Mouse (Mus musculus) B cell, adult 2 months (primary cell): Measurements from ENCODE around the gene Psd.

Source experiments
- DNase-seq, 2 experiments: peaks; one replicate each; pipeline ENCODE4 v3.0.0; 2022

Gene Psd

DNA sequence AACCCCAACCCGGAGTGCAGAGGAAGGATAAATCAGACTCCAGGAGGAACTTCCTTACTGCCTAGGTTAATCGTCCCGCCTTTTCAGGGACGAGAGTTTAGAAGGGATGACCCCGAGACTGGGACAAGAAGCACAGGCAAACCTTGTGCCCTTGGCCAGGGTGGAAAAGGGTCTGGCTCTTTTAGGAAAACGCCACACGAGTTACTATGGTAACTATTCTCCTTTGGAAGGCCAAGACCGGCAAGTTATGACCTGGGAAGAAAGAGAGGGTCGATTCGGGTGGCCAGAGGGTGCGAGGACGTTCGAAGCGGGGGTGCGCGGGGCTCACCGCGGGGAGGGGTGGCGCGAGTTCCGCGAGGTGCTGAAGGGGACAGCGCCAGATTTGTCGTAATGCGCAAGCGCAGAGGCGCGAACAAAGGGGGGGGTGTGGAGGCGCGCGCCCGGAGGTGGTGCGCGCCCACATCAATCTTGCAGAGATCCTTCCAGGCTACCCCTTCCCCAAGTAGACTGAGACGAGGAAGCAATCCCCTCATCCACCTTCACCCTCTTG is at the start of gene Psd:
TSS of gene Psd (minus strand) at position 401 of the 550 bp plus-strand sequence.
- peak; percentile 64 to 67 for DNase-seq

- no peak for DNase-seq
Observed at GRCm38 (mm10) chr19:46375891-46376290, 48.9 kb upstream of the Psd start.

DNA sequence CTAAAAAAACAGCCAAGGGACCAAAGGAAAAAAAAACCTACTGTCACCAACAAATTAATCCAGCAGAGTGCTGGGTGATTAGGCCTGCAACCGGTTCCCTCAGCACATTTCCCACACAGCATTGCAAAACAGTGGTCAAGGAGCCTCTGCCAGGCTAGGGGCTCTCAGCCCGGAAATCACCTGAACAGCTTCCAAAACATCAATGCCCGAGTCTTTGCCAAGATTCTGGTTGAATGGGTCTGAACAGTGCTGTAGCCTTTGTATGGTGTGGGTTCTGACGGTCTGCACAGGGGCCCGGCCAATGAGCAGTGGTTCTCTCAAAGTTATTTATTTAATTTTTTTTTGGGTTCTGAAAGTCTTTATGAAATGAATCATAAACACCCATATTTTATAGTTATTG is 48.5 kb upstream of the Psd start:
- DNase-seq: no peak

- DNase-seq: no peak
Observed at GRCm38 (mm10) chr19:46374477-46375088, 47.6 kb upstream of the Psd start.

- DNase-seq: peak; percentile 48 to 58
Observed at GRCm38 (mm10) chr19:46369204-46369603, 42.2 kb upstream of the Psd start.

DNA sequence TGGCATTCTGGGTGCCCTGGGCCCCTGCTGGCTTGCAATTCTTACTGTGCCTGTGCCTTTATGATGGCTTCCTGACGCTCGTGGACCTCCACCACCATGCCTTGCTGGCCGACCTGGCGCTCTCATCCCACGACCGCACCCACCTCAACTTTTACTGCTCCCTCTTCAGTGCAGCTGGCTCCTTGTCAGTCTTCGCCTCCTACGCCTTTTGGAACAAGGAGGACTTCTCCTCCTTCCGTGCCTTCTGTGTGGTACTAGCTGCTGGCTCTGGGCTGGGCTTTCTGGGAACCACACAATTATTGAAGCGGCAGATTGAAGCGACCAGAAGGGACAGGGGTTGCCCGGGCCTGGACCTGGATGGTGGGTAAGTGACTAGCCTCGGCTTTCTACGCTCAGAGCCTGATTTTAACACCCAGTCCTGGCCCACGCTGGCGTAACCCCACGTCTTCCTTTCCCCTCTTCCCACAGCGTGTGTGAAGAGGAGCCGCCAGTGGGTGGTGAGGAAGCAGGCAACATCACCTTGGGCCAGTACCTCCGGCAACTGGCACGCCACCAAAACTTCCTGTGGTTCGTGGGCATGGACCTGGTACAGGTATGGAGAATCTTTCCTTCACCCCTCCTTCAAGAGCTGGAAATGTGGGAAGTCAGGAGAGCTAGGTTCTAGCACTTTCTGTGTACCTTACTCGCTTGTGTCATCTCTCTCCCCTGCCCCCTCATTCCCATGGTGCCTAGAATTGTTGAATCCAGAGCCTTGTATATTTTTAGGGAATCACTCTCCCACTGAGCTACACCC is 41.0 kb upstream of the Psd start:
- DNase-seq: no peak

GRCm38 (mm10) chr19:46363294-46364009 is 36.5 kb upstream of the Psd start:
- DNase-seq: no peak

DNA sequence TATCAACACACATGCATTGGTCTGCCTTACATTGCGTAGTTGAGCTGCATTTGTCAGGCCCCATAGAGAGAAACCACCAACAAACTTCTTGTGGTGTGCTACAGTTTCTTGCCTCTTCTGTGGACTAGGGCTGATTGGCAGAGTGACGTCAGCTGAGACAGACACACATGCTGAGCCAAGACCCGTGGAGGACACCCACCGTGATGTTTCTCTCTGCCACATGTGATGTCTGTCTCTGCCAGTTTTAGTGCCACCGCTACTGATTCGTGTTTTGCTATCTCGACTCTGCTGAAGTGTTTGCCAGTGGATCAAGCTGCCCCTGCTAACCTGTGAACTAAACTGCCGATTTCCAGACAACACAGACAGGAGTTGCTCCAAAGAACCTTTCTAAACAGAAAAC is 35.1 kb upstream of the Psd start:
- DNase-seq: no peak

DNA sequence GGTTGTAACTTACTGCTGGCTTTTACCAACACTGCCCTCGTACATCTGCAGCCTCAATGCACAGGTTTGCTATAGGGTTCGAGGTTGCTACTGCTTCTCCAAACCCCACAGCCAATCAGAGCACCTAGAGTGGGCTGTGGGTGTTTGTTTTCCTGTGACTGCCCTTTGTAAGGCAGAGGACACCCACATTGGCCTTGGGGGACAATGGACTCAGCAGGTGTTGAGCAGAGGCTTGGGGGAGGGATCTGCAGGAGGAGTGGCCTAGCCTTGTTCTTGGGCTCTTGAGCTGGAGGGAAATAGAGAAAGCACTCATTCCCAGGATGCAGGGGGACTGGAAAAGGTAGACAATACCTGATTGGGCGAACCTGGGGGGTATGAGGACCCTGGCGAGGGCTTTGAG is 31.4 kb upstream of the Psd start:
- DNase-seq: no peak

DNA sequence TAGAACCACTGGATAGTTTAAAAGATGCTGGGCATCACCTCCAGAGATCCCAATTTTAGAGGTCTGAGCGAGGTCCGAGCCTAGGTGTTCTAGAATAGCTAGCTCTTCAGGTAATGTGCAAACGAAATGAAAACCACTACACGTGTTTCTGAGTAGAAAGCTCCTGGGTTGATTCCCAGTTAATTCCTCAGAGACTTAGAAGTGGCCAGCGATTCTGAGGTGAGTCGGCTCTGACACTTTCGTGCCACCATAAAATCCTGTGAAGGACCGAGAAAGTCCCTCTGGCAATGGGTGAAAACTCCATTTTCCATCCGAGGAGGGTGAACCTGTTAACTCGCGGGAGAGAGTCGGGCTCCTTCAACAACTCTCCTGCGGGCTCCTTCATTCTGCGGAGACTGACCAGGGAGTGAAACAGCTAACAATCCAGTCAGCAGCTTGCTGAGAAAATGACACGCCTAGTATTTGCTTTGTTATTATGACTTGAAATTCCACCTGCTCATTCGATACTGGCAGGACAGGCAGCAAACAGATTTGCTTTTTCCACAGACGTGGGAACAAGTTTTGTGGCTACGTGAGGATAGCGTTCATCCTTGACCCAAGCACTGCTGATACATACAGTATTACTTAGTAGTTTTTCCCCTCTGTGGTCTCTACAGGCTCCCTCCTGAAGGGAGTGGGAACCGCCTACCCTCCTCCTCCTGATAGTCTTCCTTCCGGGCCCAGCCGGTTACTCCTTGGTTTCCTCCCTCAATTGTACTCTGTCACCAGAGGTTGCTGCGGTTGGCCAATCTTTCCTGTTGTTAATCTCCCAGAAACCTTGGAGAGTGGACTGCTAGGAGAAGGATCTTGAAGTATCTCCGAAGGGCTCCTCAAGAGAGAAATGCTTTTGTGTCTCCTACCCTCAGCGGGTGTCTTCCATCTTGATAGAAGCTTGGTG is 30.7 kb upstream of the Psd start:
- DNase-seq: peak in 1 of 2 experiments; percentile 4

DNA sequence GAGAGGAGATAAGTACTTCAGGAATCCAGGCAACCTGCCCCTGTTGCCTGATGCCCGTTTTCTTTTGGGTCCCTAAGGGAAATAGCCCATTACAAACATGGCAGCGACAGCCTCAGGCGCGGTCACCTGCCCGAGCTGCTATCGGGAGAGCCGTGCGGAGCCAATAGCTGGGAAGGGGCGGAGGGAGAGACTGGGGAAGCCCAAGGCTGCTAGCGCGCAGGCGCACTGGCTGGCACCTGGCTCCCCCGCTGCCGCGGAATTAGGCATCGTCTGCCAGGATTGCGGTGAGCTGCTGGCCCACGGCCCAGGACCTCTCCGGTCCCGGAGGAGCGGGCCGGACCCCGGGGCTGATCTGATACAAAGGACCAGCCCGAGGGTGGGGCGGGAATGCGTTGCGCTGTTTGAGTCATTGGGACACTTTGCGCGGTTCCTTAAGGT is 29.8 kb upstream of the Psd start:
- DNase-seq: peak; percentile 63 to 66

GRCm38 (mm10) chr19:46350168-46350932 is 23.4 kb upstream of the Psd start, which contains the start of gene 2310034G01Rik:
TSS of gene 2310034G01Rik (minus strand) at chr19:46350302.
- no peak for DNase-seq

DNA sequence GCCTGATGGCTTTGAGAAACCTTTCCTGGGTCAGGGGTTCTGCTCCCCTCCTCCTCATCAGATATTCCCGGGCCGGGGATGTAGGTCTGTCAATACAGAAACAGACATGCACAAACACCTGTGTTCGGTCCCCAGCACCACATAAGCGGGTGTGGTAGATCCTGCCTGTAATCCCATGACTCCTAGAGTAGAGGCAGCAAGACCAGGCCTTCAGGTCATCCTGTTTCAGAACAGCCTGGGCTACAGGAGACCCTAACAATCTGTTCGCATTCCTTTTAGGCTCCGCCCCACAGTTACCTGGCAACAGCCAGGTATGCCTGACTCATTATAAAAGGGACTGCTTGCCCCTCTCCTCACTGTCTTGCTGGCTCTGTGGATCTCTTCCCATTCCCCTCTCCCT is 22.6 kb upstream of the Psd start:
- no peak for DNase-seq

DNA sequence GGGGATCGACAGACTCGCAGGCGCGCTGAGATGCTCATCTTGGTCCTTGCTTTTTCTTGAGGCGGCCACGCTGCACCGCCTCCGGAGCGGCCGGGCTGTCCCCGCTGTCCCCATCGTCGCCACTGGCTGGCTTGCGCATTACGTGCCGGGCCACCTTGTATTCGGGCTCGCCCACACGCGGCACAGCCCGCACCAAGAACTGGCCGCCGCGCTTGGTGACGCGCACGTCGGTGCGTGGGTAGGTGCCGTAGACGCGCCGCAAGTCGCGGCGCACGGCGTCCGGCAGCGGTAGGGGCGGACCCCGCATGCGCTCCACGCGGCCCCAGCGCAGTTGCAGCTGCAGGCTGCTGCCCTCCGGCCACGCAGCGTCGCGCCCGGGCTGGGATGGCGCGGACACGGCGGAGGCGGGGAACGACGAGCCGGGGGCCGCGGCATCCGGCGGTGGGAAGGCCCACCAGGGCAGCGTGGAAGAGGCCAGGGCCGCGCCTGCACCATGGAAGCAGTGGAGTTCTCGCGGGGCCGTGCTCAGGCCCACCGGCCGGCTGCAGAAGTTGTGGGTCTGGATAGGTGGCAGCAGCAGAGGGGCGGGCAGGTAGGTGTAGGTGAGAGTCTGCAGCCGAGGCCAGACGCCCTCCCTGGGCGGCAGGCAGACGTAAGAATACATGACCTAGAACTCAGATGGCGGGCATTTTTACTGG is 22.0 kb upstream of the Psd start:
- DNase-seq: peak; percentile 57 to 64

DNA sequence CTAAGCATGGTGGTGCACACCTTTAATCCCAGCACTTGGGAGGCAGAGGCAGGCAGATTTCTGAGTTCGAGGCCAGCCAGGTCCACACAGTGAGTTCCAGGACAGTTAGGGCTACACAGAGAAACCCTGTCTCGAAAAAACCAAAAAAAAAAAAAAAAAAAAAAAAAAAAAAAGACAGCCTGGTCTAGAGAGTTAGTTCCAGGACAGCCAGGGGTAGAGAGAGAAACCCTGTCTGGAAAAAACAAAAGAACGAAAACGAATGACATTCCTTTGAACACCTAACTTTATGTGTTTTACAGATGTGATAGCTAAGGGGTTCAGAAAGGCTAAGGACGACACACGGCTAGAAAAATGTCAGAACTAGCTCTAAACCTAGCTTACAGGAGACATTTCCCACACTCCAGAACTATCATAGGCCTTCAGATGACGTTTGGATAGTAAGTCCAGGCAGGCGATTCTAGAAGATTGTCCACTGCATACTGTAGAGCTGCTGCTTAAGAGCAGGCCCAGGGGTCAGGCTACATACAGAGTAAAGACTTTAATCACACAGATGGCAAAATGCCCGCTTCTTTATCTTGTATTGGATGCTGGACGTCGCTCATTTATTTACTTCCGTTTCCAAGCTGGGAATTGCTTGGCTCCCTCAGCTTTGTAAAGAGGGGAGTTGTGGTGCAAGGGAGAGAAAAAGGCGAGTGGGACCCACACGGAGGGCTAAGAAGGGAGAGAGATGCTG is 21.1 kb upstream of the Psd start:
- no peak for DNase-seq

GRCm38 (mm10) chr19:46347146-46347545 is 20.2 kb upstream of the Psd start:
- DNase-seq: no peak

GRCm38 (mm10) chr19:46344710-46345419 is 17.9 kb upstream of the Psd start:
- no peak for DNase-seq

GRCm38 (mm10) chr19:46339287-46339971 is 12.5 kb upstream of the Psd start:
- peak; percentile 64 to 70 for DNase-seq

GRCm38 (mm10) chr19:46338942-46339286 is 12.0 kb upstream of the Psd start:
- no peak for DNase-seq
